Comparison of ENCODE assay signal across 8 mouse cellular contexts in genomic region chr4:143412219-143413092, GRCm38 (mm10). TPM values are rescaled to one million over a fixed set of nuclear protein-coding genes. Genes with fewer than 3 reads are reported as not detected.
DNase-seq lines count a peak whose midpoint lies in the region; ATAC-seq lines count a peak whose summit lies in the region.

TSS of gene Pramef8 (plus strand) at chr4:143412426.

- peak; percentile 91 for DNase-seq in T-cell, adult 2 months (ENCODE audit: low spot score)
- DNase-seq in cerebellum, postnatal 36 days: peak; percentile 89 to 93
- DNase-seq in frontal cortex, postnatal 36 days (ENCODE audit: low spot score in 2 of 2): peak; percentile 88 to 95
- DNase-seq in left cerebral cortex, adult 11 months (ENCODE audit: low spot score): peak; percentile 87
- DNase-seq in lung, postnatal 4 days: peak; percentile 91 to 93
- DNase-seq in retina, postnatal 7 days (ENCODE audit: low read depth, low spot score): peak; percentile 88
- DNase-seq in urinary bladder, adult 2 months (ENCODE audit: low spot score): peak; percentile 67

- H3K27me3 ChIP-seq in hindbrain, embryonic 15.5 days: 0 out of 2 replicates have a peak, but pooled peaks cover 3% of the 10 kb centered on the region

- H3K9ac ChIP-seq in hindbrain, embryonic 15.5 days: peak within 1 kb of the TSS; percentile 32

- H3K4me3 ChIP-seq in hindbrain, embryonic 15.5 days: peak within 1 kb of the TSS; percentile 49

- H3K36me3 ChIP-seq in hindbrain, embryonic 15.5 days: peaks cover 26% of the 10 kb centered on the region

- peak; percentile 95 for ATAC-seq in hindbrain, embryonic 15.5 days (ENCODE audit: low FRiP score, low read depth)

- peak within 1 kb of the TSS; percentile 88 for H3K27ac ChIP-seq in hindbrain, embryonic 15.5 days (replicated peaks)

- H3K4me1 ChIP-seq in hindbrain, embryonic 15.5 days (replicated peaks): peaks cover 8% of the 10 kb centered on the region

- H3K4me2 ChIP-seq in hindbrain, embryonic 15.5 days: peak within 1 kb of the TSS; percentile 55

- H3K9me3 ChIP-seq in hindbrain, embryonic 15.5 days: 0 out of 2 replicates have a peak, but pooled peaks cover 4% of the 10 kb centered on the region

- under 1% methylated on average over 50 of the region's 50 CpGs for whole genome bisulfite sequencing in hindbrain, embryonic 15.5 days

RNA-seq across cellular contexts. Expression of gene Pramef8, which starts in this region (rescaled TPM):
- polyA plus RNA-seq in hindbrain, embryonic 15.5 days (2015; fragmentation: Nextera tagmentation; extraction: Ambion mirVana): 22.0 and 22.5 TPM in 2 replicates
- polyA plus RNA-seq in urinary bladder, adult 2 months (2012; rRNA removed): 9.2 and 10.6 TPM in 2 replicates

Comparison
In these comparisons a context has a peak if more than half of its experiments do, and no peak if none do; other contexts are left out.
1. Peak in every context shown above with its lines: DNase-seq, ATAC-seq, H3K4me3 ChIP-seq and H3K27ac ChIP-seq.